Mouse (Mus musculus) ovary, postnatal 14 days (tissue): Measurements from ENCODE around the gene Sgip1.

Experiments
- DNase-seq: peaks from one replicate; pipeline ENCODE4 v3.0.0; 2022; ENCODE audit warnings: low spot score

The Sgip1 gene

DNA sequence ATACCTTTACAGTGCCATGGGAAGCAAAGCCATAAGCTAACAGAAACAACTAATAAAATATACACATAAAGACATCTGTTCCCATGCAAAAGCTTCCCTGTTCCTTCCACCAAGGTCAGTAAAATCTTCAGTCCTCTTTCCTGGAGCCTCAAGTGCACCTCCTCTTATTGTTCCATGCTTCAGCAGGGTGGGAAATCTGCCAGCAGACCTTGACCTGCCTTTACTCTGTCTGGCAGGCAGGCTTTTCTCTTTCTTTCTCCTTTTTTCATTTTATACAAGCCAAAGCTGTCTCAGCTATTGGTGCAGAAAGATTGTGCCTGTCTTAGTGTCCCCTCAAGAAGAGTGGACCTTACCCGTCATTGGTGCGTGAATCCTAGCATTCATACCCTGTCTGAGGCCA, 154.8 kb downstream of the Sgip1 start:
- no peak for DNase-seq

DNA sequence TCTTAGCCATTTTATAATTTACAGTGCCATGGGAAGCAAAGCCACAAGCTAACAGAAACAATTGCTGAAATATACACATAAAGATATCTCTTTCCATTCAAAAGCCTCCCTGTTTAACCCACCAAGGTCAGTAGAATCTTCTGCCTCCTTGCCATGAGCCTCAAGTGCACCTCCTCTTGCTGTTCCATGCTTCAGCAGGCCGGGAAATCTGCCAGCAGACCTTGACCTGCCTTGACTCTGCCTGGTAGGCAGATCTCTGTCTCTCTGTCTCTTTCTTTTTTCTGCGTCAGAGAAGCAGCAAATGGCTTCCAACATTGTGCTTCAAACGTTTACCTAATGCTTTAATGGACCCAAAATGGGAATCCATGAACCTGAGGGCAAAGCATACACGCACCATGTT, 157.9 kb downstream of the Sgip1 start:
- DNase-seq = no peak

- no peak for DNase-seq
These were observed 158.6 kb downstream of the Sgip1 start for GRCm38 (mm10) chr4:102899683-102900082.

- DNase-seq = no peak
These were observed 159.1 kb downstream of the Sgip1 start for GRCm38 (mm10) chr4:102900166-102900565.

DNA sequence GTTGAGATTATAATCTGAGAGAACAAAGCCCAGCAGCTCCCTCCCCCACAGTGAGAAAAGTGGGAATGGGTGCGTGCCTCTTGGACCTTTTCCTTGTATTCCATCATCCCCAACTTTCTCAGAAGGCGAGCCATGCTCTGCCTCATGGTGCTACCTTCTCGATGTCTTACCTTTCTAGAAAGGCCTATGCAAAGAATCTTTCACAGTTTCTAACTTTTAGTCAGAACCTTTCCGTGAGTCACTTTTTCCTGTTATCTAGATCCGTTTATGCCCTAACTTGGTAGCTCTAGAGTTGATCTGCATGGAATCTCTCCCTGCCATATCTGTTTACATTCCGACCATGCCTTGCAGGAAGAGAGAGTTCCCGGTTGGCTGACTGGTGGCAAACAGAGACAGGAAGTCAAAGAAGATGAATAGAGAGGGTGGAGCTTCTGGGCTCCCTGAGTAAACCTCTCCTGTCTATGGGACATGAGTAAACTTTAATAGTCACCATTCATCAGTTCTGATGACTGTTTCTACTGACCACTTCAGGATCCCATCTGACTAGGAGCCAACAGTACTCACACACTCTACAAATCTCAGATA, 166.8 kb downstream of the Sgip1 start:
- DNase-seq = no peak

GRCm38 (mm10) chr4:102910191-102910590, 169.1 kb downstream of the Sgip1 start:
- DNase-seq = no peak

DNA sequence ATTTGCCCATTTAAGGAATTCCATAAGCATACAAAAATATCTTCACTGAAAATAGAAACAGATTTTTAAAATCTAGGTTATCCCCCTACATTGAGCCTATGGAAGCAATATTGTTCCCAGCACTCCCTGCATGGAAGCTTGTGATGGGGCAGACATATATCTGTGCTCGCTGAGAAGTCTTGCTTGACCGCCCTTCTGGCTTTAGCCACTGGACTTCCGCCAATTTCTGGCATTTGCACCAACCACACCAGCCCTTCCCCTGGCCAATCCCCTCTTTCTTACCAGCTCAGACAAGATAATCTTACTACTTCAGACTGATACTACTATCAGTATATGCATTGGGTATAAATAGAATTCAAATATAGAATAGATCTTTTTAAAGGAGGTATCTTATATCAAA, 172.1 kb downstream of the Sgip1 start:
- DNase-seq = no peak

GRCm38 (mm10) chr4:102913700-102914327, 172.7 kb downstream of the Sgip1 start:
- no peak for DNase-seq

- DNase-seq = no peak
These were observed 177.1 kb downstream of the Sgip1 start for GRCm38 (mm10) chr4:102918191-102918590.

DNA sequence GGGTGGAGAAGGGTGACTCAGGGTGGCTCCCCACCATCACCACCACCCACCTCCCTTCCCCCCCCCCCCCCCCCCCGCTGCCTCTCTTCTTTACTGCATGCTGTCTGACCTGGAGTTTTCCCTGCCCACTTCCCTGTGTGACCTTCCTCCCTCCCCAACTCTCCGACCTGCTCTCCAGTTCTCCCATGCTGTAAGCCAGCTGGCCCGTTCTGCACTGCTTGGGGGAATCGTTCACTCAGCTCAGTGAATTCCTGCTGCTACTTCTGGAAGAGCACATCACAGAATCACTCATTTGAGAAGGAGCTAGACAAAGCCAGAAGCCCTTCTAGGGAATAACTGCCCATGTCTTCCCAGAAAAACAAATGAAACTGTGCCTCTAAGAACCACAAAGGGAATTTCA, 188.4 kb downstream of the Sgip1 start:
- DNase-seq = no peak

DNA sequence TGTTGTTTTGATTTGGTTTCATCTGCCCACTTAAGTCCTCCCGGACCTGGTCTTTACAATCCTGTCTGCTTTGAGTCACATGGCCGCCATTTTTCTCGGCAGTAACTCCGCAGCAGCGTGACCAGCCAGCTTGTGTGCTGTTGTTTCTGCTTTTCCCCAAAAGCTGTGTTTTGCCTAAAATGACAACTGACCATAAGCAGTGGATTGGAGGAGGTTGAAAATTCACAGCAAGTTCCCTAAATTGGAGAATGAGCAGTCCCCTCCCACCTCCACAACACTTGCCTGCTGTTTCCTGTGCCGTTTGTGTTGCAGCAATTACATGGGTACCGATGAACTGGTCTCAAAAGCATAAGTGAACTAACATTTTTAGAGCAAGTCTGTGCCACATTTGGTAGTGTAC, 189.6 kb downstream of the Sgip1 start:
- DNase-seq = no peak

- no peak for DNase-seq
These were observed 199.2 kb downstream of the Sgip1 start for GRCm38 (mm10) chr4:102940266-102940665.

DNA sequence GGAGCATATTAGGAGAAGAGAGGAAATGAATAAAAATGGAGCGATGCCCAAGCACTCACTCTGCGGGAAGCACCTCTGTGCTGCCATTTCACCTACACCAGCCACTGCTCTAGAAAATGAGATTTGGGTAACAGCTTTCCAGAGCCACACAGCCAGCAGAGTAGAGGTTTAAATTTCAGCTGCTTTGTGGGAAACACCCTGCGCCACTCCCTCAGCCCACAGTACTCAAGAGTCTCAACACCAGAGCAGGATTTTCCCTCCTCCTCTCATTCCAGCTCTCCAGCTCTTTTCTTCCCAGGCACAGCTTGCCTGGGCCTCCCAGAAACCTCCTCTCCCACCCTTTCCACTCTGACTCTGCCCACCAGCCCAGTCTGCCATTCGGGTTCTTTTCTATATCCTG, 199.6 kb downstream of the Sgip1 start:
- DNase-seq = no peak

GRCm38 (mm10) chr4:102944325-102944724, 203.2 kb downstream of the Sgip1 start:
- no peak for DNase-seq

DNA sequence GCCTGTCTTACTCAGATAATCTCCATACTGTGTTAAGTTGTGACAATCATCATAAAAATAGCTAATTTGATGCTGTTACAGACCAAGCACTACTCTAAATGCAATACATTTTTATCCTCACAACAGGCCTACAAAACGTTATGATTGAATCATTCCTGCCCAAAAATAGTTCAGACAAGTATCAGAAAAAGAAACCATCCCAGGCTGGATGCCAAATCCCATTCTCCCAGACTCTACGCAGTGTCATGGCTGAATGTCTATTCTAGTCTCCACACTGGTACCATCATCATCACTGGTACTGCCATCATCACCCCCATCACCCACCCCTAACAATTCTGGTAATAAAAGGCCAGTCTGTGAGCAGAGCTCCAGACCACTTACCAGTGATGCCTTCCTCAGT, 211.4 kb downstream of the Sgip1 start:
- DNase-seq = no peak

- no peak for DNase-seq
These were observed 214.3 kb downstream of the Sgip1 start for GRCm38 (mm10) chr4:102955294-102955956.

DNA sequence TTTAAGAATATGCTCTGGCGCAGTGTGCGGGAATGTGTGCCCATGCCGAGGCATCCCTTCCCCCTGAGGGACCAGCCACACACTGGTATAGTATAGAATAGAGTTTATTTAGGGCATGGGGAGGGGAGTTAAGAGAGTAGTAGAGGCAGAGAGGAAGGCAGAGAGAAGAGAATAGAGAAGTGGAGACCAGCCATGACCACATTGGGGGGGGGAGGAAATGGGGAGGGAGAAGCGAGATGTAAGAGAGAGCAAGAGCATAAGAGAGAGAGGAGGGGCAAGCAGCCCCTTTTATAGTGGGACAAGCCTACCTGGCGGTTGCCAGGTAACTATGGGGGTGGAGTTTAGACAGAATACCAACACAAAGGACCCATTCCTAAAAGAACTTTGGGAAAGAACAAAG, 218.3 kb downstream of the Sgip1 start:
- DNase-seq = no peak

- no peak for DNase-seq
These were observed 223.1 kb downstream of the Sgip1 start for GRCm38 (mm10) chr4:102964174-102964573.

DNA sequence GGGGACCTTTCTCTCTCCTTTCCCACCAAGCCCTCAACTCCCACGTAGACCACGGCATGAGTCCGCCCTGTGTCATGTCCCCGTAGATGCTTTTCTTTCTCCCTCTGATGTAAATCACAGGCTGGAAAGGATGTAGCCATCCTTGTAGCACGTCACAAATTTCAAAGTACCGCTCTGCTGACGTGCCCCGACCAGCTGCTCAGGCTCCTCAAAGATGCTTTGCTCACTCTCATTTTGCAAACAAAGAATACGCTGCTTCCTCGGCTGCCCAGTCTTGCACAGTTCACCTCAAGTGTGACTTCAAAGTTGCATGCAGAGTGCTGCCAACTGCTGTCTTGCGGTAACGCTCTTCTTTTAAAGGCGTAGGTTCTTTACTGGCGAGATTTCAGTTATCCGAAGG, 226.7 kb downstream of the Sgip1 start:
- DNase-seq = no peak

DNA sequence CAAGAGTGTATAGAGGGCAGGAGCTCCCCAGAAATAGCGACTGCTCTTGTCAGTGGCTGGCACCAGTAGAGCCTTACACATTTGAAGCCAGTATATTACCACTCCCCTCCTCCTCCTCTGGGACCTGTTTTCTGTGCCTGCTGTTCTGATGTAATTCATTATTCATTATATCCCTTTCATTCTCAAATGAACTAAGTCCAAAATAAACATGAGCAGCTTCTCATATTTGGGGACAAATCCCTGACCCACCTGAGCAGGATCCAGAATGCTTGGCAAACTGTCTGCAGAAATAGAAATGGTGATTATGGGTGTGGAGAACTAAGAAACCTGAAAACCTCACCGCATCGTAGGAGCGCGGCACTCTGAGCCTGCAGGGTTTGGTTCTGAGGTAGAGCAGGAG, 228.5 kb downstream of the Sgip1 start:
- DNase-seq = no peak

DNA sequence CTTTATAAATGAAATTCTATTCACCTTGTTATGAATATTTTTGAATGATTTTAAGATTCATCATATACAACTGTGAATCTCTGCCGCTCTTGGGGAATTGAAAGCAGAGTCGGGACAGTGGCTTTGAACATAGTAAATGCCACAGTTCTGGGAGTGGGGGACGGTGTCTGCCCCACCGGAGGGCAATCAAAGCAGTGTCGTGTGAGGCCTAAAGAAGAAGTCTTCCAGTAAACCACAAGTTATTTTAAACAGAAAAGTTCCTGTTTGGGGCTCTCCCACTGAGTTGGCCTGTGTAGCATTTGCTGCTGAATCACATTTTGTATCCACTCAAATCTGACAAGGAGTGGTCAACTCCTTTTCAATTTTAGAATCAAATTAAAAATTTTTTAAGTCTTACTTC, 230.1 kb downstream of the Sgip1 start:
- no peak for DNase-seq

- no peak for DNase-seq
These were observed 231.0 kb downstream of the Sgip1 start for GRCm38 (mm10) chr4:102972071-102972470.

DNA sequence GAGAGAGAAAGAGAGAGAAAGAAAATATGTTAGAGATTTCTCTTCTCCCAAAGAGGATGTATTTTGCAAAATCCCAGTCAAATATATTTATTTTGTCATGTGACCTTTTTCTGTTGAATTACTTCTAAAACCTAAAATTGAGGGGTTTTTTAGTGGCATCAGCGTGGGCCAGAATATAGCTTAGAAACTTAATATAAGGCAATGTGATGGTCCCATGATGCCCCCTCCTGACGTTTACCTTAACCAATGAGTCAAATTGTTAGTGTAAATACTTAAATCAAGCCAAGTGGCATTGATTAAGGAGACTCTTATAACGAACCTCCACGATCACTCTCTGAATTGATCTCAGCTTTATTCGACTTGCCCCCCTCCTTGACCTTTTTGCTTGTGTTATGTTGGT, 233.1 kb downstream of the Sgip1 start:
- DNase-seq = no peak
